Mouse (Mus musculus) gastrocnemius, postnatal 25 days (tissue): ENCODE data around the gene Oxa1l. TPM values are rescaled to one million over a fixed set of nuclear protein-coding genes. Genes with fewer than 3 reads are reported as not detected.

Experiments used
- DNase-seq: peaks from one replicate; pipeline ENCODE4 v3.0.0; 2022
- total RNA-seq, 2 experiments: library from RNA; stranded (reverse); gene quantifications; 1 replicate in 1 of 2; 2 replicates in 1 of 2; pipeline ENCODE4 v1.2.3; 2021

Gene Oxa1l
- total RNA-seq, 2 experiments from 2014 or later: 54.0 to 56.3 TPM

GRCm38 (mm10) chr14:54409980-54410810, 49.6 kb downstream of the Oxa1l start:
- DNase-seq: peak; percentile 49

GRCm38 (mm10) chr14:54412000-54412576, 51.5 kb downstream of the Oxa1l start:
- no peak for DNase-seq

- peak; percentile 33 for DNase-seq
Measured at GRCm38 (mm10) chr14:54412629-54413170, 52.1 kb downstream of the Oxa1l start.

- peak; percentile 50 for DNase-seq
Measured at GRCm38 (mm10) chr14:54413877-54414700, 53.5 kb downstream of the Oxa1l start.

- no peak for DNase-seq
Measured at GRCm38 (mm10) chr14:54415241-54416020, 54.8 kb downstream of the Oxa1l start.

- no peak for DNase-seq
Measured at GRCm38 (mm10) chr14:54416229-54416775, 55.7 kb downstream of the Oxa1l start.

- DNase-seq: no peak
Measured at GRCm38 (mm10) chr14:54416830-54417229, 56.2 kb downstream of the Oxa1l start.

GRCm38 (mm10) chr14:54417623-54418081, 57.0 kb downstream of the Oxa1l start, which contains the start of gene Slc7a7:
Gene Slc7a7 (minus strand): TSS chr14:54417780.
- no peak for DNase-seq

Other genes starting within 250 kb of the Oxa1l start
- 10 to 100 TPM; 61.6 to 75.4 TPM for gene Dad1, start 106.7 kb upstream of the Oxa1l start, total RNA-seq
- gene Abhd4, start 106.6 kb upstream of the Oxa1l start, total RNA-seq: 10 to 100 TPM; 17.6 to 17.9 TPM
- gene Olfr49, start 75.9 kb upstream of the Oxa1l start, total RNA-seq: not detected
- 1 to 10 TPM; 1.9 to 2.1 TPM for gene Slc7a7, start 56.9 kb downstream of the Oxa1l start, total RNA-seq
- gene Mrpl52, start 66.1 kb downstream of the Oxa1l start, total RNA-seq: 10 to 100 TPM; 94.2 to 95.6 TPM
- gene Mmp14, start 70.8 kb downstream of the Oxa1l start, total RNA-seq: 10 to 100 TPM; 15.8 to 17.1 TPM
- gene Lrp10, start 103.3 kb downstream of the Oxa1l start, total RNA-seq: 10 to 100 TPM; 26.8 to 38.9 TPM
- not detected for gene Rem2, start 115.3 kb downstream of the Oxa1l start, total RNA-seq
- gene Prmt5, start 156.7 kb downstream of the Oxa1l start, total RNA-seq: 10 to 100 TPM; 26.5 to 28.6 TPM
- 1 to 10 TPM; 2.8 to 3.8 TPM for gene Haus4, start 193.8 kb downstream of the Oxa1l start, total RNA-seq
- gene Ajuba, start 216.7 kb downstream of the Oxa1l start, total RNA-seq: 1 to 10 TPM; 2.3 to 2.6 TPM
- gene 4931414P19Rik, start 245.2 kb downstream of the Oxa1l start, total RNA-seq: 1 to 10 TPM; 2.9 to 3.4 TPM